Mouse (Mus musculus): ENCODE measurements at regions not wholly inside any gene's neighbourhood (a gene's known extent, or its start where the extent isn't known, plus 50 kb on each side); places are given as distances from the start of the nearest gene placed in this dataset.
A peak's percentile ranks its signal among the peaks of the same experiment; 100 is the strongest.
"Not testable (repeated sequence)": the region's sequence is repeated elsewhere in the genome, so short reads cannot be mapped to it uniquely, and the experiment has no call there.

- not testable (repeated sequence) for H3K9me3 ChIP-seq (ENCODE audit: low read length); H3K36me3 ChIP-seq (ENCODE audit: insufficient read depth, low read length); H3K27me3 ChIP-seq (ENCODE audit: insufficient read depth, low read length); H3K4me2 ChIP-seq (ENCODE audit: low read depth, low read length, poor library complexity, severe bottlenecking); H3K9ac ChIP-seq (replicated peaks; ENCODE audit: low read length, poor library complexity, severe bottlenecking); H3K4me3 ChIP-seq (ENCODE audit: low read depth, low read length); H3K4me1 ChIP-seq (ENCODE audit: insufficient read depth, low read length); ATAC-seq (ENCODE audit: low FRiP score); H3K27ac ChIP-seq (ENCODE audit: low read depth, low read length)
- peak; percentile 47 for TF ChIP-seq CTCF (IDR thresholded peaks at IDR 0.05)
- peak; percentile 20 for DNase-seq (ENCODE audit: low spot score)
- WGBS = 89% methylated on average over 1 of the region's 1 CpGs
Observed at GRCm38 (mm10) chr14:53637664-53638063, 616.2 kb downstream of the Dad1 start.

GRCm38 (mm10) chr14:53635206-53635605 lies 618.7 kb downstream of the Dad1 start:
- not testable (repeated sequence) for H3K9ac ChIP-seq (replicated peaks; ENCODE audit: low read length, poor library complexity, severe bottlenecking); ATAC-seq (ENCODE audit: low FRiP score); H3K4me3 ChIP-seq (ENCODE audit: low read depth, low read length); H3K27ac ChIP-seq (ENCODE audit: low read depth, low read length); H3K9me3 ChIP-seq (ENCODE audit: low read length); H3K36me3 ChIP-seq (ENCODE audit: insufficient read depth, low read length); H3K4me2 ChIP-seq (ENCODE audit: low read depth, low read length, poor library complexity, severe bottlenecking); DNase-seq (ENCODE audit: low spot score); H3K4me1 ChIP-seq (ENCODE audit: insufficient read depth, low read length); H3K27me3 ChIP-seq (ENCODE audit: insufficient read depth, low read length)
- 46% methylated on average over 7 of the region's 7 CpGs for whole genome bisulfite sequencing

- H3K36me3 ChIP-seq (ENCODE audit: insufficient read depth, low read length); H3K27me3 ChIP-seq (ENCODE audit: insufficient read depth, low read length); ATAC-seq (ENCODE audit: low FRiP score); H3K9me3 ChIP-seq (ENCODE audit: low read length); H3K9ac ChIP-seq (replicated peaks; ENCODE audit: low read length, poor library complexity, severe bottlenecking); H3K4me2 ChIP-seq (ENCODE audit: low read depth, low read length, poor library complexity, severe bottlenecking); DNase-seq (ENCODE audit: low spot score); H3K27ac ChIP-seq (ENCODE audit: low read depth, low read length); H3K4me3 ChIP-seq (ENCODE audit: low read depth, low read length); H3K4me1 ChIP-seq (ENCODE audit: insufficient read depth, low read length): not testable (repeated sequence)
- 59% methylated on average over 4 of the region's 5 CpGs for WGBS
Observed at GRCm38 (mm10) chr14:53634320-53634979, 619.5 kb downstream of the Dad1 start.

GRCm38 (mm10) chr14:53633743-53634142 lies 620.2 kb downstream of the Dad1 start:
- not testable (repeated sequence) for H3K4me3 ChIP-seq (ENCODE audit: low read depth, low read length); H3K4me1 ChIP-seq (ENCODE audit: insufficient read depth, low read length); H3K9ac ChIP-seq (replicated peaks; ENCODE audit: low read length, poor library complexity, severe bottlenecking); H3K36me3 ChIP-seq (ENCODE audit: insufficient read depth, low read length); ATAC-seq (ENCODE audit: low FRiP score); H3K27me3 ChIP-seq (ENCODE audit: insufficient read depth, low read length); DNase-seq (ENCODE audit: low spot score); H3K4me2 ChIP-seq (ENCODE audit: low read depth, low read length, poor library complexity, severe bottlenecking); H3K27ac ChIP-seq (ENCODE audit: low read depth, low read length); H3K9me3 ChIP-seq (ENCODE audit: low read length)
- 72% methylated on average over 1 of the region's 1 CpGs for WGBS

- not testable (repeated sequence) for H3K4me1 ChIP-seq (ENCODE audit: insufficient read depth, low read length)
- TF ChIP-seq CTCF (IDR thresholded peaks at IDR 0.05) = 0 out of 2 replicates have a peak, but pooled peaks have one; percentile 9
- 61% methylated on average over 4 of the region's 4 CpGs for WGBS
Observed at GRCm38 (mm10) chr14:53621376-53621775, 632.5 kb downstream of the Dad1 start.

GRCm38 (mm10) chr14:53616061-53616460 lies 637.8 kb downstream of the Dad1 start:
- DNase-seq (ENCODE audit: low spot score); H3K36me3 ChIP-seq (ENCODE audit: insufficient read depth, low read length); H3K4me2 ChIP-seq (ENCODE audit: low read depth, low read length, poor library complexity, severe bottlenecking); H3K9ac ChIP-seq (replicated peaks; ENCODE audit: low read length, poor library complexity, severe bottlenecking); H3K4me1 ChIP-seq (ENCODE audit: insufficient read depth, low read length); H3K9me3 ChIP-seq (ENCODE audit: low read length); H3K27me3 ChIP-seq (ENCODE audit: insufficient read depth, low read length); ATAC-seq (ENCODE audit: low FRiP score); H3K27ac ChIP-seq (ENCODE audit: low read depth, low read length); H3K4me3 ChIP-seq (ENCODE audit: low read depth, low read length): not testable (repeated sequence)
- WGBS = 29% methylated on average over 2 of the region's 3 CpGs

More at GRCm38 (mm10) chr14:53621376-53621775, 632.5 kb downstream of the Dad1 start:
- DNase-seq (ENCODE audit: low spot score); H3K9ac ChIP-seq (replicated peaks; ENCODE audit: low read length, poor library complexity, severe bottlenecking); H3K27me3 ChIP-seq (ENCODE audit: insufficient read depth, low read length); H3K27ac ChIP-seq (ENCODE audit: low read depth, low read length); H3K4me2 ChIP-seq (ENCODE audit: low read depth, low read length, poor library complexity, severe bottlenecking); H3K9me3 ChIP-seq (ENCODE audit: low read length); H3K4me3 ChIP-seq (ENCODE audit: low read depth, low read length); H3K36me3 ChIP-seq (ENCODE audit: insufficient read depth, low read length); ATAC-seq (ENCODE audit: low FRiP score): not testable (repeated sequence)

Data from midbrain, postnatal 0 days (tissue).